Mouse (Mus musculus): ENCODE data around the gene Wnt7a.

Wnt7a gene

DNA sequence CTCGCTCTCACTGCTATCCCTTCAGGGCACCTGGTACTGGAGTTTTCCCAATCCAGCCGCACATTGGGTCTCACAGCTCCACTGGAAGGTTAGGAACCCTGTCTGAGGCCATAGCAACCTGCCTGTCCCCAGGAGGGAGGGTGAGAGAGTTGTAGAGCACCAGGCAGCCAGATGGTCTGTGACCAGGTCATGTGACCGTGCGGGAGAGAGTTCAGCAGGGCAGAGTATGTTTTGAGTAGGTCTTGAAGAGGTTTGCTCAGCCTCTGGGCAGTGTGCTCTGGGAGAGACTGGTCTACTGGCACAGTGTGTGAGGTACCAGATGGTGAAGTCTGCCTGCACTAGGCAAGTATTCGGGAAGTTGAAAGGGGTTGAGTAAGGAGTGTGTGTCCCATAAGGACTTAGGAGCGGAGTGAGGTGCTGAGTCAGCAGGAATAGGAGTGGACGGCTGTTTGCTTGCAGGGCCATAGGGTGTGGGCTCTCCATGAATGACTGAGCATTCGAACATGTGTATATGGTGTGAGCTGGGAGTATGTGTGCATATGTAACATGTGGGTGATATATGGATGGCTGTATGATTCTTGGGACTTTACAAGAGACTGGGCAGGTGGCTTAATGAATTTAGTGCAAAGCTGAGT, 71.4 kb downstream of the Wnt7a start:
- no peak for DNase-seq (ENCODE audit: low spot score in 2 of 2)

DNA sequence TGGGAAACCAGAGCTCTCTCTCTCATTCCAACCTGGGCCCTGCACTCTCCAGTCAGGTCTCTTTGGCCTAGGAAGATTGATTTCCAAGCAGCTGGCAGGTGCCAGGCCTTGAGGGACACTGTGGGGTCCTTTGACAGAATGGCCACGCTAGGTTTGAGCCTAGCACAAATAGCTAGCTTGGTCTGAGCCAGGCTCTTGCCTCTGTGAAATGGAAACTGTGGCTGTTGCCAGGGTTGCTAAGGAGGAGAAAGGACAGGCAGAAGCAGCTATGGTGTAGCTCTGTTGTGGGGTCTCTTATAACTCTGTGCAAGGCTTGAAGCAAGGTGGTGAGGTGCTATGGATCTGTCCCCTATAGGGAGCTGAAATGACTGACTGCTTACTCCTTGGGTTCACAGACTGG, 75.7 kb downstream of the Wnt7a start:
- DNase-seq (ENCODE audit: low spot score in 2 of 2): no peak

DNA sequence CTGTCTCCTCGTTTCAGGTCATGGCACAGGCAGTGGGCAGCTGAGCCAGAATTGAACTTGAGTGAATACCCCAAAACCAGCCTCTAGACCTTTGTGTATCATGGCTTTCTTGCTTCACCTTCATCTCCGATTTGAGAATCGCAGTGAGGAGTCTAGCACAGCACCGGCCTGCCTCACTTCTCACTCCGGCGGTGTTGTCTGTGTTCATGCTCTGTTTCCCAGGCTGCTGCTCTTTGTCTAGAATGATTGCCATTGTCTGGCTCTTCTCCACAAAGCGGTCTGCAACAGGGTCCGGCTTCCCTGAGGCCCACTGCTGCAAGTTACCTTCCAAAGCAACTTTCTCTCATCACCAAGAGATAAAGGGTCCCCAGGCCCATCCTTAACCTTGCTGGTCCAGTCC, 79.3 kb downstream of the Wnt7a start:
- no peak for DNase-seq (ENCODE audit: low spot score in 2 of 2)

DNA sequence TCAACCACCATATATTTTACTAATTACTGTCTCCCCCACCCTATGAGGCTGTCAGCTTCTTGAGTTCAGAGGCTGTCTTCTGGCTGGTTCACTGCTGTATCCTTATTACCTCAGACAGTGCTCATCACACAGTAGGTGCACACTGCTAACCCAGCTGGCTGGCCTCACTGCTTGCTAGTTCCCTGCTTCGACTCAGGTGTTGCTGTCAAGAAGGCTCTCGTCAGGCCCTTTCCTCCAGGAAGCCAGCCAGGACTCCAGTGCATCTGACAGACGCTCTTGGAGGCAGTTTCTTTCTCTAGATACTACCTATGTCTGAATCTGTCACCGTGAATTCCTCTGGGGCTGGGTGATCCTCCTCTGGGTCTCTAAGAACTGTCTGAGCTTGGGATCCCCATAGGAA, 85.6 kb downstream of the Wnt7a start:
- DNase-seq (ENCODE audit: low spot score in 2 of 2): no peak

DNA sequence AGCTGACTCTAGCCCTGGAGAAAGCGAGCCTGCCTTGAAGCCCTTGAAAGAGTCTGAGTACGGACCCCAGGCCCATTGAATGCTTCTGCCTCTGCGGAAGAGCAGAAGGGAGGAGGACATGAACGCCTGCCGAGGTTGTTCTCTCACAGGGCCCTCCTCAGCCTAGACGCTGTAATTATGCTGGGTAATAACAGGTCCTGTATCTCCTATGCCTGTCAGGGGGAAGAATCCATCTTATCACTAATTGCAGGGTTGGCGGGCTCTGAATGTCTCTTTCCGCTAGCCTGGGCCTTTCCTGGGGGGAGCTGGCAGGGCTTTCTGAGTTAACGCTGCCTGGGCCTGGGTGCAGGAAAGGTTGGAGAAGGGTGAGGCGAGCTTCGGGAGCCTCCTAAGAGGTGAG, 86.4 kb downstream of the Wnt7a start:
- DNase-seq (ENCODE audit: low spot score in 2 of 2): no peak

DNA sequence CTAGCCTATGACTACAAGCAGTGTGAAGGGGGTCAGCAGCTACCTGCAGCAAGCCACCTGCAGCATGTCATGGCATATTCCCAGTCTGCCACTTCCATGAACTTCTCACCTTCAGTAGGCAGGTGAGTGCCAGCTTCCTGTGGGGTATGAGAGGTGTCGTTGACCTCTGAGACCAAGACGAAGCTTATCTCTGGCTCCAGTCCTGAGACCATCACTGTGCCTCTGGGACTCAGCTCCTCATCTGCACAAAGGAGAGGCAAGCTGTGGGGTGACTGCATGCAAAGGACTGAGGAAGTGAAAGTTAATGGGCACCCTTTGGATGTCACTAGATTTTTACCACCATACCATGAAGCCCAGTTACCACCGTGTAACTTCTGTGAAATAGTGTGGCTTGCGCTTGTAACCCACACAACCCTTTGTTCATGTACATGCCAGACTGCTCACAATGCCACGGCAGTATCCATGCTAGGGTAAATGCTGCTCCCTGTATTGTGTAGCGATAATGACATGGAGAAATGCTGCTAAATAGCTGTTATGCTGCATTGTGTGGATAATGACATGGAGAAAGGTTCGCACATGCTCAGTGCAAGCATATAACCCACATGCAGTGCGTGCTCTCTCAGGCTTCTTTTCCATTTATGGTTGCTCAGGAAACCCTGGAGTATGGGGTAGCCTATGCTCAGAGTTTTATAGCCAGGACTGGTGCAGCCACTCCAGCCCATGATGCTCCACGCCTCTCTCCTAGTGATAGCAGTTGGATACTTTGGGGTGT, 89.0 kb downstream of the Wnt7a start:
- DNase-seq (ENCODE audit: low spot score in 2 of 2): no peak

All from natural killer cell, adult 2 months (primary cell).